Mouse (Mus musculus) liver, embryonic 11.5 days (tissue): ENCODE measurements around the gene Nup210. TPM values are rescaled to one million over a fixed set of nuclear protein-coding genes. Genes with fewer than 3 reads are reported as not detected.

ENCODE experiments used
- ATAC-seq: fragments of 200-750 bp; cut with Nextera tagmentation; replicated peaks from 2 replicates; pipeline ENCODE4 v1.8.0; 2017; ENCODE audit warnings: moderate number of reproducible peaks, mild to moderate bottlenecking, moderate TSS enrichment, moderate library complexity; ENCODE audit not compliant: low FRiP score
- DNase-seq: peaks from one replicate; pipeline ENCODE4 v3.0.0-alpha.2; 2017; ENCODE audit warnings: low spot score
- H3K27ac ChIP-seq: fragments of 300-500 bp; sonication (generic); 2 replicates; pipeline ENCODE4 v1.5.1; 2014; ENCODE audit warnings: mild to moderate bottlenecking, low read depth, low read length, control low read depth
- H3K27me3 ChIP-seq: fragments of 300-500 bp; sonication (generic); replicated peaks from 2 replicates; pipeline ENCODE4 v1.6.1; 2014; ENCODE audit warnings: low read length, mixed read lengths; ENCODE audit not compliant: control insufficient read depth, insufficient read depth
- H3K36me3 ChIP-seq: fragments of 300-500 bp; sonication (generic); 2 replicates; pipeline ENCODE4 v1.6.1; 2014; ENCODE audit warnings: mild to moderate bottlenecking, low read length, moderate library complexity, mixed read lengths; ENCODE audit not compliant: control insufficient read depth, insufficient read depth
- H3K4me1 ChIP-seq: fragments of 300-500 bp; sonication (generic); replicated peaks from 2 replicates; pipeline ENCODE4 v1.6.1; 2014; ENCODE audit warnings: low read length, mixed read lengths; ENCODE audit not compliant: control insufficient read depth, insufficient read depth
- H3K4me2 ChIP-seq: fragments of 300-500 bp; sonication (generic); 2 replicates; pipeline ENCODE4 v1.6.1; 2014; ENCODE audit warnings: mild to moderate bottlenecking, control low read depth, moderate library complexity
- H3K4me3 ChIP-seq: fragments of 300-500 bp; sonication (generic); 2 replicates; pipeline ENCODE4 v1.5.1; 2014; ENCODE audit warnings: low read depth, low read length, control low read depth
- H3K9ac ChIP-seq: fragments of 300-500 bp; sonication (generic); 2 replicates; pipeline ENCODE4 v1.6.1; 2014; ENCODE audit warnings: low read depth, low read length, control low read depth
- H3K9me3 ChIP-seq: fragments of 300-500 bp; sonication (generic); 2 replicates; pipeline ENCODE4 v1.6.1; 2016; ENCODE audit warnings: low read length, inconsistent platforms, mixed read lengths; ENCODE audit not compliant: control insufficient read depth
- WGBS: fragments of 180-500 bp; shearing (Covaris S2); extraction: QIAGEN DNeasy Blood & Tissue Kit; methylation state at CpG from one replicate; pipeline ENCODE4 v1.1.7; 2014; 5-methylcytosine and 5-hydroxymethylcytosine counted together
- polyA plus RNA-seq: library from polyadenylated mRNA; unstranded; fragments of >200 nt; fragmentation: Nextera tagmentation; extraction: Ambion mirVana; gene quantifications from 2 replicates; pipeline ENCODE4 v1.2.1, GENCODE M21; 2014

Nup210 gene
- polyA plus RNA-seq, 1 experiment from 2014 or later: 53.5 TPM

GRCm38 (mm10) chr6:91147152-91147770 is 30.6 kb upstream of the Nup210 start:
- Histone ChIP-seq H3K4me1 (no peaks in the 10 kb centered on the region), H3K9me3 (0 out of 2 replicates have a peak, but pooled peaks cover 2% of the 10 kb centered on the region), H3K27ac (no peak overlapping the region), H3K4me2 (no peak overlapping the region), H3K9ac (no peak overlapping the region), H3K27me3 (peaks cover 4% of the 10 kb centered on the region), H3K36me3 (no peaks in the 10 kb centered on the region), H3K4me3 (no peak overlapping the region)
- WGBS: 91% methylated on average over 2 of the region's 2 CpGs
- DNase-seq (no peak), ATAC-seq (no peak)

DNA sequence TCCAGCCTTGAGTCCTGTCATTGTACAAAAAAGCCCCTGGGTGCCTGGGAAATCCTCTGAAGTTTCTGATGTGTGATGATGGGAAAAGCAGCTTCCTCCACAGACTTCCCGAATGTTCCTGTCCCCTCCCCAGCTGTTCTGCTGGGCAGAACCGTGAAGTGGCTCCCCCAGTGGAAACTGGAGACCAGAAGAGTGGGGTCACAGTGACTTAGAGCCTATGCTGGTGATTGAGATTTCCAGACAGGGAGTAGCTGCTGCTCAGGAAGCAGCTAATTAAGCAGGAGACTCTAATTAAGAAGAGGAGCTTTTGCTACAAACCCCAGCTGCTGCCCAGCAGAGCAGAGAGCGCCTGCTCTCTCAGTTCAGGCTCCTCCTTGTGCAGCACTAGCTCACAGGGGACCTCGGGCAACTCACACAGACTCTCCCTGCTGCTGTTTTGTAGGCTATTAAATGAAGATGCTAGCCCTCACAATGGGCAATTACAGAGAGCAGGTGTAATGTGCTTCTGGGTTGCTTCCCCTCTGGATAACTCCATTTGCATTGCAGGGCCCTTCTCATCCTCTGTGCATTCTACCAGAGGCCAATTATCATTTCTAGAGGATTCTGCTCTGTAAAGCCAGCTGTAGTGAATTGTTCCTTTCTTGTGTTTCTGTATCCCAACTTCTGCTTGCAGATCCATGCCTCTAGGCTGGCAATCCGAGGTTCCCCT is 30.0 kb upstream of the Nup210 start:
- ATAC-seq (no peak), DNase-seq (no peak)
- Histone ChIP-seq H3K9ac (no peak overlapping the region), H3K4me1 (no peaks in the 10 kb centered on the region), H3K4me3 (no peak overlapping the region), H3K36me3 (no peaks in the 10 kb centered on the region), H3K4me2 (no peak overlapping the region), H3K27ac (no peak overlapping the region), H3K27me3 (peaks cover 4% of the 10 kb centered on the region), H3K9me3 (0 out of 2 replicates have a peak, but pooled peaks cover 2% of the 10 kb centered on the region)
- WGBS: 49% methylated on average over 5 of the region's 5 CpGs

GRCm38 (mm10) chr6:91145572-91145971 is 28.9 kb upstream of the Nup210 start:
- DNase-seq (no peak), ATAC-seq (no peak)
- H3K9ac ChIP-seq: no peak overlapping the region
- no peak overlapping the region for H3K27ac ChIP-seq
- no peaks in the 10 kb centered on the region for H3K4me1 ChIP-seq
- 76% methylated on average over 5 of the region's 5 CpGs for WGBS
- no peak overlapping the region for H3K4me3 ChIP-seq
- H3K9me3 ChIP-seq: no peaks in the 10 kb centered on the region
- peaks cover 4% of the 10 kb centered on the region for H3K27me3 ChIP-seq
- no peaks in the 10 kb centered on the region for H3K36me3 ChIP-seq
- H3K4me2 ChIP-seq: no peak overlapping the region

GRCm38 (mm10) chr6:91145056-91145455 is 28.4 kb upstream of the Nup210 start:
- peaks cover 4% of the 10 kb centered on the region for H3K27me3 ChIP-seq
- H3K27ac ChIP-seq: no peak overlapping the region
- H3K9me3 ChIP-seq: no peaks in the 10 kb centered on the region
- WGBS: 64% methylated on average over 3 of the region's 3 CpGs
- no peak for ATAC-seq
- no peak overlapping the region for H3K4me2 ChIP-seq
- no peaks in the 10 kb centered on the region for H3K4me1 ChIP-seq
- H3K4me3 ChIP-seq: no peak overlapping the region
- H3K9ac ChIP-seq: no peak overlapping the region
- no peaks in the 10 kb centered on the region for H3K36me3 ChIP-seq
- DNase-seq: no peak

DNA sequence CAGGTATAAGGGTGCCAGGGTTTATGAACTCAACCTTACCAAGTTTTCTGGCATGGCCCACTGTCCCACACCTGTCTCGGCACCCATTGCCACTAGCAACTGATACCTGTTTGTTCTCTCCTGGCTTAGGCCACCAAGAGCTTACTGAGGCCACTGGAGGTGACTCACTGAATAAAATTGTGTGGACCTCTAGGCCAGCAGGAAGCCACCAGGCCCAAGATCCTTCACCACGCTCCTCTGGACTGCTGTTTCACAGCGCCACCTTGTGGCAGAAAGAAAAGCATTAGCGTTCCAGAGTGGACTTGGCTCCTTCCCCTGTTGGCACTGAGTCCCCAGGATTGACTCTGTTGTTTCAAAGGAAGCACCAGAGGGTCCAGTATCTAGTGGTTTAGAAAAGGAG is 23.2 kb upstream of the Nup210 start:
- H3K27ac ChIP-seq: no peak overlapping the region
- H3K9me3 ChIP-seq: no peaks in the 10 kb centered on the region
- H3K4me3 ChIP-seq: no peak overlapping the region
- DNase-seq: peak; percentile 52
- H3K36me3 ChIP-seq: no peaks in the 10 kb centered on the region
- no peak overlapping the region for H3K4me2 ChIP-seq
- no peak overlapping the region for H3K9ac ChIP-seq
- peak; percentile 69; the same call in 1 of the 2 replicates for ATAC-seq
- WGBS: 23% methylated on average over 4 of the region's 4 CpGs
- no peaks in the 10 kb centered on the region; the same call in 1 of the 2 replicates for H3K27me3 ChIP-seq
- H3K4me1 ChIP-seq: no peaks in the 10 kb centered on the region

- H3K9me3 ChIP-seq: no peaks in the 10 kb centered on the region
- no peak overlapping the region for H3K4me2 ChIP-seq
- ATAC-seq: no peak
- H3K4me3 ChIP-seq: no peak overlapping the region
- no peaks in the 10 kb centered on the region; the same call in 1 of the 2 replicates for H3K27me3 ChIP-seq
- WGBS: 75% methylated on average over 10 of the region's 10 CpGs
- no peaks in the 10 kb centered on the region for H3K36me3 ChIP-seq
- H3K27ac ChIP-seq: no peak overlapping the region
- H3K4me1 ChIP-seq: no peaks in the 10 kb centered on the region; the same call in 1 of the 2 replicates
- DNase-seq: no peak
- H3K9ac ChIP-seq: 0 out of 2 replicates have a peak overlapping the region, but pooled peaks have one; percentile 6
These were observed 20.8 kb upstream of the Nup210 start for GRCm38 (mm10) chr6:91137343-91137956.

- ATAC-seq (peak; percentile 77), DNase-seq (no peak)
- Histone ChIP-seq H3K36me3 (no peaks in the 10 kb centered on the region), H3K4me3 (no peak overlapping the region), H3K9me3 (no peaks in the 10 kb centered on the region), H3K4me1 (peaks cover 4% of the 10 kb centered on the region; the same call in 1 of the 2 replicates), H3K27ac (no peak overlapping the region), H3K4me2 (no peak overlapping the region), H3K9ac (no peak overlapping the region), H3K27me3 (peaks cover 8% of the 10 kb centered on the region)
- WGBS: 45% methylated on average over 1 of the region's 1 CpGs
These were observed 14.2 kb upstream of the Nup210 start for GRCm38 (mm10) chr6:91130856-91131255.

GRCm38 (mm10) chr6:91128996-91129395 is 12.4 kb upstream of the Nup210 start:
- no peak for ATAC-seq
- no peak overlapping the region for H3K4me2 ChIP-seq

More at GRCm38 (mm10) chr6:91128996-91129395, 12.4 kb upstream of the Nup210 start:
- no peaks in the 10 kb centered on the region for H3K9me3 ChIP-seq
- DNase-seq: no peak
- H3K36me3 ChIP-seq: no peaks in the 10 kb centered on the region
- H3K4me1 ChIP-seq: peaks cover 4% of the 10 kb centered on the region; the same call in 1 of the 2 replicates
- peaks cover 13% of the 10 kb centered on the region for H3K27me3 ChIP-seq
- no peak overlapping the region for H3K27ac ChIP-seq
- whole genome bisulfite sequencing: 40% methylated on average over 4 of the region's 4 CpGs
- H3K9ac ChIP-seq: no peak overlapping the region
- H3K4me3 ChIP-seq: no peak overlapping the region
